Mouse (Mus musculus) kidney, postnatal 0 days (tissue): ENCODE data around the gene Gabpb1. TPM values are rescaled to one million over a fixed set of nuclear protein-coding genes. Genes with fewer than 3 reads are reported as not detected.
"Not testable (repeated sequence)": the region's sequence is repeated elsewhere in the genome, so short reads cannot be mapped to it uniquely, and the experiment has no call there.

Experiments used
- ATAC-seq: fragments of 200-750 bp; cut with Nextera tagmentation; replicated peaks from 2 replicates; pipeline ENCODE4 v1.8.0; 2017; ENCODE audit warnings: low read depth, moderate number of reproducible peaks, moderate TSS enrichment, moderate library complexity; ENCODE audit not compliant: low FRiP score
- DNase-seq: peaks from one replicate; pipeline ENCODE4 v3.0.0-alpha.2; 2016; ENCODE audit warnings: low spot score
- H3K27ac ChIP-seq: fragments of 300-500 bp; sonication (generic); 2 replicates; pipeline ENCODE4 v1.5.1; 2014; ENCODE audit warnings: mild to moderate bottlenecking
- H3K27me3 ChIP-seq: fragments of 300-500 bp; sonication (generic); 2 replicates; pipeline ENCODE4 v1.6.1; 2014; ENCODE audit warnings: low read length, mixed read lengths; ENCODE audit not compliant: insufficient read depth
- H3K36me3 ChIP-seq: fragments of 300-500 bp; sonication (generic); 2 replicates; pipeline ENCODE4 v1.6.1; 2014; ENCODE audit warnings: low read length, mixed read lengths; ENCODE audit not compliant: insufficient read depth
- H3K4me1 ChIP-seq: fragments of 300-500 bp; sonication (generic); replicated peaks from 2 replicates; pipeline ENCODE4 v1.6.1; 2014; ENCODE audit warnings: antibody characterized with exemption, low read length, mixed read lengths; ENCODE audit not compliant: insufficient read depth
- H3K4me2 ChIP-seq: fragments of 300-500 bp; sonication (generic); 2 replicates; pipeline ENCODE4 v1.6.1; 2014; ENCODE audit warnings: mild to moderate bottlenecking, low read length, moderate library complexity, mixed read lengths
- H3K4me3 ChIP-seq: fragments of 300-500 bp; sonication (generic); replicated peaks from 2 replicates; pipeline ENCODE4 v1.5.1; 2014; ENCODE audit warnings: low read depth, low read length
- H3K9ac ChIP-seq: fragments of 300-500 bp; sonication (generic); 2 replicates; pipeline ENCODE4 v1.6.1; 2014; ENCODE audit warnings: low read depth, low read length
- H3K9me3 ChIP-seq: fragments of 300-500 bp; sonication (generic); replicated peaks from 2 replicates; pipeline ENCODE4 v1.6.1; 2016; ENCODE audit warnings: low read length, inconsistent platforms, mixed read lengths
- CTCF ChIP-seq: IDR thresholded peaks from 2 replicates; pipeline ENCODE4 v1.5.1; 2016; ENCODE audit warnings: antibody characterized with exemption, low read depth, mild to moderate bottlenecking, moderate library complexity
- WGBS: fragments of 180-500 bp; shearing (Covaris S2); extraction: QIAGEN DNeasy Blood & Tissue Kit; methylation state at CpG from one replicate; pipeline ENCODE4 v1.1.7; 2014; 5-methylcytosine and 5-hydroxymethylcytosine counted together
- polyA plus RNA-seq: library from polyadenylated mRNA; unstranded; fragments of >200 nt; fragmentation: Nextera tagmentation; extraction: Ambion mirVana; gene quantifications from 2 replicates; pipeline ENCODE4 v1.2.1, GENCODE M21; 2015

Gabpb1 gene
- polyA plus RNA-seq, 1 experiment from 2014 or later = 36.7 TPM

DNA sequence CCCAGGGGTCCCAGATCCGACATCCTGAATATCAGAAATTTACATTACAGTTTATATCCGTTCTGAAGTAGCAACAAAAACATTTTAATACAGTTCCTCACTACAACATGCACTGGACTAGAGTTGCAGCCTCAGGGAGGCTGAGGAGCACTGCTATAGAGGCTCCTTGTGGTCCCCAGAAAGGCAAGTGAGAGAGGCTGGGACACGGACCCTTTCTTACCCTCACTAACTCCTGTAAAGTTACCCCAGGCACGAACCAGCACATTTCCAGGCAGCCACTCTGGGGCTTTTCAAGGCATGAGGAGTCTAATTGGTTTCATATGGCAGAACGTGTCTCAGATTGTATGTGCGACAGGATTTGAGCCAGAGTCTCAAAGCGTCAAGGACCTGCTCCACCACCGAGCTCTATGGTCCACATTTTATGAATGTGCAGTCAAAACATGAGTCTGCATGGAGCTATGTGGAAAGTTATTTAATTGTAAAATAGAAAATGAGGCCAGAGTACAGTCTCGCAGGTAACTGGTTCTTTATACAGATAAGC, 47.6 kb downstream of the Gabpb1 start:
- Histone ChIP-seq H3K4me3 (no peak overlapping the region), H3K27ac (no peak overlapping the region), H3K27me3 (no peaks in the 10 kb centered on the region), H3K36me3 (peaks cover 2% of the 10 kb centered on the region; the same call in 1 of the 2 replicates), H3K9ac (no peak overlapping the region), H3K4me2 (no peak overlapping the region), H3K9me3 (no peaks in the 10 kb centered on the region), H3K4me1 (no peaks in the 10 kb centered on the region)
- ATAC-seq (no peak), DNase-seq (no peak)
- no peak for TF ChIP-seq CTCF
- WGBS = 86% methylated on average over 9 of the region's 9 CpGs

DNA sequence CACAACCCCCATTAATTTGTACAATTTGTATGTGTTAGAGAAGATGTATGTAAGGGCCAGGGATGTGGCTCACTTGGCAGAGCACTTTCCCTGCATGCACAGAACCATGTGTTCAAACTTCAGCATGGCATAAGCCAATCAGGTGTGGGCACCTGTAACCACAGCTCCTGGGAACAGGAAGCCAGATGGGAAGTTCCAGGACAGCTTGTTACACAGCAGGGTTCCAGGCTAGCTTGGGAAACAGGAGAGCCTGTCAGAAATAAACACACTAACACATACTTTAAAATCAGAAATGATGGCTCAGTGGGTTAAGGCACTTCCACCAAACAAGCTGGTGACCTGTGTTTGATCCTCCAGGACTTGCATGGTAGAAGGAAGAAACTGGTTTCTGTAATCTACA, 53.0 kb downstream of the Gabpb1 start:
- no peaks in the 10 kb centered on the region for H3K36me3 ChIP-seq
- H3K4me3 ChIP-seq = no peak overlapping the region
- TF ChIP-seq CTCF = no peak
- no peak overlapping the region for H3K9ac ChIP-seq
- H3K4me2 ChIP-seq = no peak overlapping the region
- DNase-seq (no peak), ATAC-seq (no peak)
- no peaks in the 10 kb centered on the region for H3K9me3 ChIP-seq
- no peak overlapping the region for H3K27ac ChIP-seq
- no peaks in the 10 kb centered on the region for H3K4me1 ChIP-seq
- no peaks in the 10 kb centered on the region for H3K27me3 ChIP-seq

DNA sequence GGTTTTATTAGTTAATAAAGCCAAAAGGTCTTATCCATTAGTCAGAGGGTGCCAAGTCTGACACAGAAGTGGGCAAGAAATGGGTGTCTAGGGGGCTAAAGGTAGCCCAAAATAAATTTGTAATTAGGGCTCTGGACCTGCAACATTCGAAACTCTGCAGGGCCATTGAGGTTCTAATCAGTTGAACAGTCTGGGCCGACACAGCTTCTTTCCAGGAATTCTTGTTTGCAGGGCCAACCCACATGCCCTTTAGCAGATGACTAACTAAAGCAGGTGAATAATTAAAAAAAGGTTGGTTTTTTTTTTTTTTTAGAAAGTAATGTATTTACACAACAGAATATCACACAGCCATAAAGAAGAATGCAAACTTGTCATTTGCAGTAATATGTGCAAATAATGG, 53.7 kb downstream of the Gabpb1 start:
- Histone ChIP-seq H3K9me3 (no peaks in the 10 kb centered on the region), H3K4me1 (no peaks in the 10 kb centered on the region), H3K27ac (no peak overlapping the region), H3K4me3 (no peak overlapping the region), H3K27me3 (no peaks in the 10 kb centered on the region), H3K4me2 (no peak overlapping the region), H3K9ac (no peak overlapping the region), H3K36me3 (no peaks in the 10 kb centered on the region)
- 56% methylated on average over 2 of the region's 2 CpGs for WGBS
- DNase-seq = no peak
- ATAC-seq = no peak
- TF ChIP-seq CTCF = no peak

DNA sequence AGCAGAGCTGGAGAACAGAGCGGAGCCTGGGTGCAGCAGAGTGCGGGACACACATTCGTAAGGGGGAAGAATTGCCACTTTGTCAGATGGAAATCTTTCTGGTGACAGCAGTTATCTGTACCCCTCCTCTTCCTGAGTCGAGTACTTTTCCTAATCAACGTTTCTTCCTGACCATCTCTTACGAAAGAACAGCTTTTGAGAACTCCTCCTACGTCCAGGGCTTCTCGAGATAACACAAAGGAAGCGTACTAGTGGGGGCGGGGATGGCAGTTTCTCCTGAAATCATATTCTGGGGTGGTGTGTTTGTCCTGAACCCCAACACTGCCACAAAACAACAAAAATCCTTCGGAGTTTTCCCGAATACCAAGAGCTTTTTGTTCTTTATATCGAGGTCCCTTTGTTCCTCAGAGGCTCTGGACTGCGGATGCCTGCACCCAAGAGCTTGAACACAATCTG, 56.9 kb downstream of the Gabpb1 start, which contains the start of gene Hdc:
Gene Hdc, minus strand, starts transcription at position 51 of the 456 bp plus-strand sequence.
- H3K4me1 ChIP-seq = no peaks in the 10 kb centered on the region
- WGBS = 73% methylated on average over 14 of the region's 14 CpGs

DNA sequence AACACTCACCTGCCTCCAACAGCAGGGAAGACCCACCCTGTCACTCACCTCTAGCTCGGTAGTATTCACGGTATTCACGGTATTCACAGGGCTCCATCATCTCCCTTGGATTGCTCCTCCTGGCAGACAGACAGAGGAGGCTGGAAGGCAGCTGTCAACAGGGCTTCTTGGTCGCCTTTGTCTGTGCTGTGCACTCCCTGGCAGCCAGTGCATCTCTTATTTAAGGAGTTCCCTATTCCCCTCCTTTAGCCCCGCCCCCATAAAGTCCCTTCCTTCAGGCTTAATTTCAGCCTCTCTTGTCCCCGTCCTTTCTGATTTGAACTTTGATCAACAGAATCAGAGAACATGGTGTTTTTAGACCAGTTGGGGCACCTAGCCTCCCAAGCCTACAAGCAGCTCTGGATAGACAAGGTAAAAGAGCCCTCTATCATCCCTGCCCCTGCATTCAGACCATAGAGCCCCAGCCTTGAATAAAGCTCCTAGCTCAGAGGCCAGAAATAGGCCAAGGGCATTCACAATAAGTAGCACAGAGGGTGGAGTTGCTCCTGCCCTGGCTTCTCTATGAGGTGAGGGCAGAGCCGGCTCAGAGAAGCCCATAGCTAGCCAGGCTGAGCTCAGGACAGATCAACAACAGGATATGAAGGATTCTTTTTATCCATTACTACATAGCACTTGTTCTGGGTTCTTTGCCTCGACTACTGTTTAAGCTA, 57.5 kb downstream of the Gabpb1 start:
- DNase-seq (no peak), ATAC-seq (0 out of 2 replicates have a peak, but pooled peaks have one; percentile 40)

More for the DNA sequence above, 56.9 kb downstream of the Gabpb1 start, which contains the start of gene Hdc:
- H3K4me2 ChIP-seq = peak within 1 kb of the TSS; percentile 18; the same call in 1 of the 2 replicates
- no peaks in the 10 kb centered on the region for H3K27me3 ChIP-seq
- no peaks in the 10 kb centered on the region for H3K9me3 ChIP-seq
- DNase-seq (no peak), ATAC-seq (no peak)
- 0 out of 2 replicates have a peak within 1 kb of the TSS, but pooled peaks have one; percentile 31 for H3K27ac ChIP-seq
- no peak within 1 kb of the TSS for H3K4me3 ChIP-seq
- H3K36me3 ChIP-seq = no peaks in the 10 kb centered on the region
- H3K9ac ChIP-seq = no peak within 1 kb of the TSS
- no peak for TF ChIP-seq CTCF

DNA sequence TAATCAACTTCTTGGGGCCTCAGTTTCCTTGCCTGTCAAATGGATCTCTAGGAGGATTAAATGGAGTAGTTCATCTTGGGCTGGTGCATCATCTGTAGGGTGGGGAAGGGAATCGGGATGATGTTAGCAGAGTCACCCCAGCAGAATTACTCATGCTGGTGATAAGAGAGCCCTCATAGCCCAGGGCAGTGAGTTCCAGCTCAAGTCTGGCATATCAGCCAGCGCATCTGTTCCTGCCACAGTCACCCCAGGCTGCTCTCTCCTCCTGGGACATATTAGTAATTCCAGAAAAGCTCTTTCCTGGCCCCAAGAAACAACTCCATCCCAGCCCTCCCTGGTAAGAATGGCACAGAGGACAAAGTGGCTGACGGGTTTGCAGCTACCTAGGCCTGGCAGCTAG, 60.8 kb downstream of the Gabpb1 start:
- DNase-seq (no peak), ATAC-seq (no peak)
- 92% methylated on average over 3 of the region's 3 CpGs for WGBS
- Histone ChIP-seq H3K4me3 (no peak overlapping the region), H3K9me3 (no peaks in the 10 kb centered on the region), H3K4me1 (no peaks in the 10 kb centered on the region), H3K27ac (no peak overlapping the region), H3K9ac (no peak overlapping the region), H3K36me3 (no peaks in the 10 kb centered on the region), H3K4me2 (no peak overlapping the region), H3K27me3 (no peaks in the 10 kb centered on the region)
- no peak for TF ChIP-seq CTCF

More for the DNA sequence above, 57.5 kb downstream of the Gabpb1 start:
- no peak for TF ChIP-seq CTCF
- Histone ChIP-seq H3K4me3 (no peak overlapping the region), H3K36me3 (no peaks in the 10 kb centered on the region), H3K4me2 (peak overlapping the region; percentile 18; the same call in 1 of the 2 replicates), H3K27me3 (no peaks in the 10 kb centered on the region), H3K9ac (no peak overlapping the region), H3K9me3 (no peaks in the 10 kb centered on the region), H3K4me1 (no peaks in the 10 kb centered on the region), H3K27ac (0 out of 2 replicates have a peak overlapping the region, but pooled peaks have one; percentile 31)
- 33% methylated on average over 8 of the region's 8 CpGs for WGBS

DNA sequence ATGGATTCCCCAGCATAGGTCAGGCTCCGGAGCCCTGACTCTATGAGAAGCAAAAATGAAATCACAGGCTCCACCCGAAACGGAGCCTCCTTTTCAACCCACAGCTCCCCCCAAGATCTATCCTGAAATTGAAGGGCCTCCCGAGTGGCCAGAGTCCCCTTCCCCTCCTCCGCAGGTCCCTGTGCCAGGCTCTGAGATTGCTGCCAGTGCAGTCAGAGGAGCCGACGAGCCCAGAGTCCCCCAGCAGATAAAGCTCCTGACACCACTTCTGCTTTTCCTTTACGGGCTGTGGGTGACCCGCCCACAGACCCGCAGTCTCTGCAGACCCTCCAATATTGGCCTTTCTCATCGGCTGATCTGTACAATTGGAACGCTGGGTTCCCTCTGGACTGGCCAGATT, 66.5 kb downstream of the Gabpb1 start:
- H3K36me3 ChIP-seq, H3K9me3 ChIP-seq, H3K27ac ChIP-seq, H3K4me3 ChIP-seq, H3K4me2 ChIP-seq, ATAC-seq, H3K27me3 ChIP-seq, H3K9ac ChIP-seq, H3K4me1 ChIP-seq, DNase-seq: not testable (repeated sequence)
- WGBS = 75% methylated on average over 12 of the region's 12 CpGs
